Mouse (Mus musculus) c-Kit-positive CD71-negative TER-119-negative erythroid progenitor cells, embryonic 14.5 days (primary cell): ENCODE results near the gene Cfap44.
"Not testable (repeated sequence)": the region's sequence is repeated elsewhere in the genome, so short reads cannot be mapped to it uniquely, and the experiment has no call there.

Source experiments
- DNase-seq: peaks from one replicate; pipeline ENCODE4 v3.0.0-alpha.2; 2013; ENCODE audit warnings: low read depth

Gene Cfap44

GRCm38 (mm10) chr16:44430021-44430420 lies 35.4 kb downstream of the Cfap44 start:
- DNase-seq: no peak

- DNase-seq: no peak
These were observed 40.3 kb downstream of the Cfap44 start for GRCm38 (mm10) chr16:44434931-44435330.

- DNase-seq: no peak
These were observed 40.9 kb downstream of the Cfap44 start for GRCm38 (mm10) chr16:44435481-44435880.

- DNase-seq: not testable (repeated sequence)
These were observed 47.3 kb downstream of the Cfap44 start for GRCm38 (mm10) chr16:44441913-44442312.

- no peak for DNase-seq
These were observed 63.3 kb downstream of the Cfap44 start for GRCm38 (mm10) chr16:44457858-44458257.

- DNase-seq: no peak
These were observed 64.2 kb downstream of the Cfap44 start for GRCm38 (mm10) chr16:44458826-44459225.

- DNase-seq: no peak
These were observed 66.3 kb downstream of the Cfap44 start for GRCm38 (mm10) chr16:44460922-44461321.

- no peak for DNase-seq
These were observed 80.7 kb downstream of the Cfap44 start for GRCm38 (mm10) chr16:44475281-44475680.

GRCm38 (mm10) chr16:44475682-44476375 lies 81.2 kb downstream of the Cfap44 start:
- DNase-seq: no peak

- DNase-seq: no peak
These were observed 84.2 kb downstream of the Cfap44 start for GRCm38 (mm10) chr16:44478767-44479166.

GRCm38 (mm10) chr16:44479852-44480251 lies 85.3 kb downstream of the Cfap44 start:
- no peak for DNase-seq

- no peak for DNase-seq
These were observed 86.0 kb downstream of the Cfap44 start for GRCm38 (mm10) chr16:44480616-44481015.

GRCm38 (mm10) chr16:44481599-44482593 lies 87.3 kb downstream of the Cfap44 start:
- no peak for DNase-seq

GRCm38 (mm10) chr16:44484079-44484478 lies 89.5 kb downstream of the Cfap44 start:
- no peak for DNase-seq

GRCm38 (mm10) chr16:44484831-44485230 lies 90.2 kb downstream of the Cfap44 start:
- no peak for DNase-seq

- no peak for DNase-seq
These were observed 91.1 kb downstream of the Cfap44 start for GRCm38 (mm10) chr16:44485691-44486090.

GRCm38 (mm10) chr16:44486612-44487011 lies 92.0 kb downstream of the Cfap44 start:
- DNase-seq: no peak

- DNase-seq: no peak
These were observed 92.6 kb downstream of the Cfap44 start for GRCm38 (mm10) chr16:44487194-44487593.

GRCm38 (mm10) chr16:44491051-44491450 lies 96.5 kb downstream of the Cfap44 start:
- DNase-seq: no peak

GRCm38 (mm10) chr16:44492151-44492550 lies 97.6 kb downstream of the Cfap44 start:
- no peak for DNase-seq

GRCm38 (mm10) chr16:44492706-44493105 lies 98.1 kb downstream of the Cfap44 start:
- DNase-seq: no peak

GRCm38 (mm10) chr16:44493868-44494267 lies 99.3 kb downstream of the Cfap44 start:
- no peak for DNase-seq
